Mouse (Mus musculus) liver, adult (tissue): ENCODE results near the gene Elane.

ENCODE experiments used
- GATA4 ChIP-seq: IDR thresholded peaks from 2 replicates; pipeline ENCODE4 v1.6.1; 2014; ENCODE audit warnings: mild to moderate bottlenecking, low read length; ENCODE audit not compliant: insufficient replicate concordance

Elane gene

DNA sequence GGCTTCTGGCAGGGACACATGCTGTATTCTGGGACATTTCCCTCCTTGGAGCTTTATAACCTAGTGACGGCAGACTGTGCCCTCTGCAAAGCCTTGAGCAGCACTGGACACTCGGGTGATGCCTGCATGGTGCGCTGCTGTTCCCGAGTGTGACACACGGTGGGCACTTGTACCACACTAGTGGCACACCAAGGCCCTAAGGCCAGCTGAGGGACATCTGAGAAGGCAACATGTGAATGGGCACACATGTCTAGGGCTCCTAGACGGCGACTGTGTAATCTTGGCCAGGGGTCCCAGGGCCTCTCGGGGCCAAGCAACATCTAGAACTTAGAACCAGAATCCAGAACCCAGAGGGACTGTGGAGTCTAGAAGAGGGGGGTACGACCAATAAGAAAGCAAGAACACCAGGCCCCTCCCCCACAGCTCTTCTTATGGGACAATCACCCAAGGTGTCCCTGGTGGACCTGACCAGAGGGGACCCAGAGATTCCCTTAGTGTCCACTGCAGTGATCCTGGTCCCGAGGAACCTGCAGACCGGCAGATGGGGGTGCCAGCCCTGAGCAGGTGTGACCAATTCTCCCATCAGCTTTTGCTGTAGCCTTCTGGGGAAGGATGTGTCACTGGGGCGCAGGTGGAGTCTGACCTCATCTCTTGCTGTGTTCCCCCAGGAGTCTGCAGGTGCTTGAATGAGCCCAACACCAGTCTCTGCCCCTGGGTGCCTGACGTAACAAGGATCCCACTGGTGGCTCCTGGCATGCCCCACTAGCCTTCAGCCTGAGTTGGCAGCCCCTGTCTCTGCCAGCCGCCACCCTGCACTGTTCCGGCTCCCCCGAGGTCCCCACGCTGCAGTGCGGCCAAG, 44.1 kb downstream of the Elane start:
- no peak for TF ChIP-seq GATA4

- TF ChIP-seq GATA4: no peak
These were observed 44.8 kb downstream of the Elane start for GRCm38 (mm10) chr10:79930826-79931186.

GRCm38 (mm10) chr10:79931797-79932196, 45.8 kb downstream of the Elane start:
- TF ChIP-seq GATA4: no peak

GRCm38 (mm10) chr10:79932736-79933135, 46.7 kb downstream of the Elane start:
- no peak for TF ChIP-seq GATA4

GRCm38 (mm10) chr10:79933145-79933679, 47.2 kb downstream of the Elane start:
- TF ChIP-seq GATA4: no peak

GRCm38 (mm10) chr10:79933861-79934260, 47.8 kb downstream of the Elane start:
- TF ChIP-seq GATA4: no peak

- peak; percentile 84; the same call in 1 of the 2 replicates for TF ChIP-seq GATA4
These were observed 48.2 kb downstream of the Elane start for GRCm38 (mm10) chr10:79934272-79934721.

GRCm38 (mm10) chr10:79934794-79935569, 48.9 kb downstream of the Elane start:
- no peak for TF ChIP-seq GATA4

DNA sequence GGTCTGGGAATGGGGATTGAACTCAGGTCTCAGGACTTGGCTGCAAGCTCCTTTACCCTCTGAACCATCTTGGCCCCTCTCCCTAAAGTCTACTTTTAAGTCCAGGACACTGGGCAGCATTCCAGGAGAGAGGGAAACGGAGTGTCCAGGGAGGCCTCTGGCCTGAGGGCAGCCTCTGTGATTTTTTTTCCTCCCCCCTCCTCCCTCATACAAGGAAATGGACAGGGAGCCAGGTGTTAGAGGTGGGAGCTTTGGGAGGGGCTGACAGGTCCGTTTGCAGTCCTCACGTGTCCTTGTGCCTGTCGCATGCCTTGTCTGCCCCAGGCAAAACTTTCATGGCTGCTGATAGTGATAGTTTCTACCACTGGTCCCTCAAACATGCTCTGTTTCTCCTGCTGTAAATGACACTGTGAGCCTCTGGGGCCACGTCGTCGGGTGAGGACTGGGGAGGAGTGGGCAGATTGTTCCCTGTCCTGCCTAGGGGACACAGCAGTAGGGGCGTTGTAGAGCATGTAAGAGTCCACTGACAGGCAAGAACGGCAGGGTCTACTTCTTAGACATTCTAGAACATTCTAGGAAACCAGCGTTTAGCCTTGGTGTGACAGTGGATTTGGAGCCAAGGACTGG, 50.4 kb downstream of the Elane start:
- TF ChIP-seq GATA4: no peak

- TF ChIP-seq GATA4: peak; percentile 99; the same call in 1 of the 2 replicates
These were observed 50.9 kb downstream of the Elane start for GRCm38 (mm10) chr10:79936911-79937441.
